Mouse (Mus musculus) embryonic fibroblast, embryonic 13.5 days (primary cell): ENCODE results near the gene Gm21981.

ENCODE experiments used
- CTCF ChIP-seq: IDR thresholded peaks from 2 replicates; pipeline ENCODE4 v1.5.1; 2011; ENCODE audit warnings: mild to moderate bottlenecking, control low read depth, low read length, moderate library complexity, borderline replicate concordance; ENCODE audit not compliant: insufficient read depth
- POLR2A ChIP-seq: IDR thresholded peaks from 2 replicates; pipeline ENCODE4 v1.6.1; 2011; ENCODE audit warnings: low read depth, mild to moderate bottlenecking, control low read depth, low read length, moderate library complexity

DNA sequence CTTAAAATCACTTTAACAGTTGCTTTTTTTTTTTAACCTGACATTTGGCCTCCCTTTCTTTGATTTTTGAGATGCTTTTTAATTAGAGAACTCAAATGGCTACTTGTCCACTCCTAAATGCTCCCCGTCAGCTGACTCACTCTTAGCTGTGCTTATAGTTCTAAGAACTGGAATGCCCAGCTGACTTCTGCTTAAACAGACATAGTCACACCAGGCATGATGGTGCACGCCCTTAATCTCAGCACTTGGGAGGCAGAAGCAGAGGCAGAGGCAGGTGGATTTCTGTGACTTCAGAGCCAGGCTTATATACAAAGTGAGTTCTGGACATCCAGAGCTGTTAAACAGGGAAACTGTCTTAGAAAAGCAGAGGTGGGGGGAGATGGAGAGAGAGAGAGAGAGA, 42.3 kb downstream of the Gm21981 start:
- TF ChIP-seq CTCF = no peak
- no peak for TF ChIP-seq POLR2A
